Mouse (Mus musculus) hindbrain, embryonic 16.5 days (tissue): ENCODE results near the gene Slc6a18. TPM values are rescaled to one million over a fixed set of nuclear protein-coding genes. Genes with fewer than 3 reads are reported as not detected.

Source experiments
- ATAC-seq: fragments of 200-750 bp; cut with Nextera tagmentation; 2 replicates; pipeline ENCODE4 v1.8.0; 2017; ENCODE audit warnings: moderate TSS enrichment, moderate library complexity
- H3K27ac ChIP-seq: fragments of 300-500 bp; sonication (generic); 2 replicates; pipeline ENCODE4 v1.5.1; 2014; ENCODE audit warnings: low read depth, mild to moderate bottlenecking, control low read depth, low read length, moderate library complexity
- H3K27me3 ChIP-seq: fragments of 300-500 bp; sonication (generic); replicated peaks from 2 replicates; pipeline ENCODE4 v1.6.1; 2014; ENCODE audit warnings: low read length; ENCODE audit not compliant: control insufficient read depth, insufficient read depth
- H3K36me3 ChIP-seq: fragments of 300-500 bp; sonication (generic); 2 replicates; pipeline ENCODE4 v1.6.1; 2014; ENCODE audit warnings: mild to moderate bottlenecking, low read length, moderate library complexity, mixed read lengths; ENCODE audit not compliant: control insufficient read depth, insufficient read depth
- H3K4me1 ChIP-seq: fragments of 300-500 bp; sonication (generic); 2 replicates; pipeline ENCODE4 v1.6.1; 2014; ENCODE audit warnings: low read depth, low read length; ENCODE audit not compliant: control insufficient read depth, insufficient read depth
- H3K4me2 ChIP-seq: fragments of 300-500 bp; sonication (generic); 2 replicates; pipeline ENCODE4 v1.6.1; 2014; ENCODE audit warnings: mild to moderate bottlenecking, low read length, control low read depth, moderate library complexity
- H3K4me3 ChIP-seq: fragments of 300-500 bp; sonication (generic); 2 replicates; pipeline ENCODE4 v1.5.1; 2014; ENCODE audit warnings: mild to moderate bottlenecking, low read length, control low read depth, moderate library complexity
- H3K9ac ChIP-seq: fragments of 300-500 bp; sonication (generic); 2 replicates; pipeline ENCODE4 v1.6.1; 2014; ENCODE audit warnings: low read depth, mild to moderate bottlenecking, control low read depth, low read length, moderate library complexity
- H3K9me3 ChIP-seq: fragments of 300-500 bp; sonication (generic); 2 replicates; pipeline ENCODE4 v1.6.1; 2014; ENCODE audit warnings: mild to moderate bottlenecking, low read length, moderate library complexity; ENCODE audit not compliant: control insufficient read depth
- WGBS: fragments of 180-500 bp; shearing (Covaris S2); extraction: QIAGEN DNeasy Blood & Tissue Kit; methylation state at CpG from one replicate; pipeline ENCODE4 v1.1.7; 2014; 5-methylcytosine and 5-hydroxymethylcytosine counted together
- polyA plus RNA-seq: library from polyadenylated mRNA; unstranded; fragments of >200 nt; fragmentation: Nextera tagmentation; extraction: Ambion mirVana; gene quantifications from 2 replicates; pipeline ENCODE4 v1.2.1, GENCODE M21; 2015

Slc6a18 gene
- polyA plus RNA-seq, 1 experiment from 2014 or later: not detected

- no peaks in the 10 kb centered on the region for H3K27me3 ChIP-seq
- H3K36me3 ChIP-seq: no peaks in the 10 kb centered on the region
- no peaks in the 10 kb centered on the region for H3K9me3 ChIP-seq
- no peak overlapping the region for H3K4me2 ChIP-seq
- no peaks in the 10 kb centered on the region for H3K4me1 ChIP-seq
- H3K9ac ChIP-seq: no peak overlapping the region
- ATAC-seq: no peak
- H3K4me3 ChIP-seq: no peak overlapping the region
- 69% methylated on average over 2 of the region's 2 CpGs for whole genome bisulfite sequencing
- no peak overlapping the region for H3K27ac ChIP-seq
These were observed 15.5 kb upstream of the Slc6a18 start for GRCm38 (mm10) chr13:73693333-73693732.

GRCm38 (mm10) chr13:73692249-73692868 lies 14.5 kb upstream of the Slc6a18 start:
- Histone ChIP-seq H3K9me3 (no peaks in the 10 kb centered on the region), H3K27me3 (no peaks in the 10 kb centered on the region), H3K27ac (no peak overlapping the region), H3K4me1 (no peaks in the 10 kb centered on the region), H3K36me3 (no peaks in the 10 kb centered on the region), H3K4me3 (no peak overlapping the region), H3K9ac (no peak overlapping the region), H3K4me2 (no peak overlapping the region)
- 32% methylated on average over 10 of the region's 10 CpGs for WGBS
- ATAC-seq: peak; percentile 74; the same call in 1 of the 2 replicates

- H3K4me2 ChIP-seq: no peak overlapping the region
- H3K9me3 ChIP-seq: no peaks in the 10 kb centered on the region
- H3K4me3 ChIP-seq: no peak overlapping the region
- H3K4me1 ChIP-seq: no peaks in the 10 kb centered on the region
- WGBS: 82% methylated on average over 4 of the region's 4 CpGs
- no peaks in the 10 kb centered on the region for H3K27me3 ChIP-seq
- no peaks in the 10 kb centered on the region for H3K36me3 ChIP-seq
- H3K9ac ChIP-seq: no peak overlapping the region
- ATAC-seq: no peak
- no peak overlapping the region for H3K27ac ChIP-seq
These were observed 11.1 kb upstream of the Slc6a18 start for GRCm38 (mm10) chr13:73688934-73689333.

GRCm38 (mm10) chr13:73687601-73688000 lies 9.8 kb upstream of the Slc6a18 start:
- no peak overlapping the region for H3K4me3 ChIP-seq
- no peaks in the 10 kb centered on the region for H3K36me3 ChIP-seq
- 73% methylated on average over 3 of the region's 3 CpGs for WGBS
- H3K9me3 ChIP-seq: no peaks in the 10 kb centered on the region
- H3K4me2 ChIP-seq: no peak overlapping the region
- no peak overlapping the region for H3K27ac ChIP-seq
- no peak for ATAC-seq
- H3K4me1 ChIP-seq: no peaks in the 10 kb centered on the region
- no peaks in the 10 kb centered on the region for H3K27me3 ChIP-seq
- H3K9ac ChIP-seq: no peak overlapping the region

GRCm38 (mm10) chr13:73685502-73685901 lies 7.7 kb upstream of the Slc6a18 start:
- no peak overlapping the region for H3K4me2 ChIP-seq
- no peaks in the 10 kb centered on the region for H3K36me3 ChIP-seq
- H3K4me1 ChIP-seq: no peaks in the 10 kb centered on the region
- H3K27me3 ChIP-seq: no peaks in the 10 kb centered on the region
- no peak overlapping the region for H3K27ac ChIP-seq
- ATAC-seq: no peak
- no peak overlapping the region for H3K9ac ChIP-seq
- no peaks in the 10 kb centered on the region for H3K9me3 ChIP-seq
- H3K4me3 ChIP-seq: no peak overlapping the region
- WGBS: 83% methylated on average over 6 of the region's 6 CpGs

- no peak overlapping the region for H3K4me3 ChIP-seq
- ATAC-seq: no peak
- H3K36me3 ChIP-seq: no peaks in the 10 kb centered on the region
- H3K4me2 ChIP-seq: no peak overlapping the region
- H3K9me3 ChIP-seq: no peaks in the 10 kb centered on the region
- no peak overlapping the region for H3K9ac ChIP-seq
- no peaks in the 10 kb centered on the region for H3K4me1 ChIP-seq
- no peak overlapping the region for H3K27ac ChIP-seq
- no peaks in the 10 kb centered on the region for H3K27me3 ChIP-seq
- WGBS: 71% methylated on average over 1 of the region's 1 CpGs
These were observed 6.6 kb upstream of the Slc6a18 start for GRCm38 (mm10) chr13:73684412-73684811.

- no peaks in the 10 kb centered on the region for H3K4me1 ChIP-seq
- H3K36me3 ChIP-seq: no peaks in the 10 kb centered on the region
- no peak overlapping the region for H3K4me2 ChIP-seq
- ATAC-seq: no peak
- no peaks in the 10 kb centered on the region for H3K27me3 ChIP-seq
- H3K9ac ChIP-seq: no peak overlapping the region
- no peak overlapping the region for H3K27ac ChIP-seq
- 82% methylated on average over 11 of the region's 11 CpGs for WGBS
- H3K4me3 ChIP-seq: no peak overlapping the region
- no peaks in the 10 kb centered on the region for H3K9me3 ChIP-seq
These were observed 5.9 kb upstream of the Slc6a18 start for GRCm38 (mm10) chr13:73683682-73684081.

- Histone ChIP-seq H3K4me2 (no peak overlapping the region), H3K9me3 (no peaks in the 10 kb centered on the region), H3K4me3 (no peak overlapping the region), H3K27me3 (no peaks in the 10 kb centered on the region), H3K36me3 (no peaks in the 10 kb centered on the region), H3K4me1 (no peaks in the 10 kb centered on the region), H3K9ac (no peak overlapping the region), H3K27ac (no peak overlapping the region)
- 91% methylated on average over 2 of the region's 2 CpGs for WGBS
- no peak for ATAC-seq
These were observed 4.4 kb upstream of the Slc6a18 start for GRCm38 (mm10) chr13:73682226-73682625.

- Histone ChIP-seq H3K27me3 (no peaks in the 10 kb centered on the region), H3K9ac (no peak overlapping the region), H3K9me3 (no peaks in the 10 kb centered on the region), H3K36me3 (no peaks in the 10 kb centered on the region), H3K4me3 (no peak overlapping the region), H3K4me1 (no peaks in the 10 kb centered on the region), H3K4me2 (no peak overlapping the region), H3K27ac (no peak overlapping the region)
- ATAC-seq: no peak
- 29% methylated on average over 1 of the region's 1 CpGs for WGBS
These were observed 2.6 kb upstream of the Slc6a18 start for GRCm38 (mm10) chr13:73680394-73680793.

GRCm38 (mm10) chr13:73679311-73679710 lies 1.5 kb upstream of the Slc6a18 start:
- Histone ChIP-seq H3K9me3 (no peaks in the 10 kb centered on the region), H3K27ac (no peak overlapping the region), H3K4me2 (no peak overlapping the region), H3K9ac (no peak overlapping the region), H3K36me3 (no peaks in the 10 kb centered on the region), H3K4me1 (no peaks in the 10 kb centered on the region), H3K4me3 (no peak overlapping the region), H3K27me3 (no peaks in the 10 kb centered on the region)
- no peak for ATAC-seq
- WGBS: 53% methylated on average over 2 of the region's 2 CpGs
